Mouse (Mus musculus) right cerebral cortex, adult 18-20 months (tissue): ENCODE data around the gene Fgf4.

Experiments
- DNase-seq: peaks from one replicate; pipeline ENCODE4 v3.0.0; 2022; ENCODE audit warnings: mixed read lengths

The Fgf4 gene

DNA sequence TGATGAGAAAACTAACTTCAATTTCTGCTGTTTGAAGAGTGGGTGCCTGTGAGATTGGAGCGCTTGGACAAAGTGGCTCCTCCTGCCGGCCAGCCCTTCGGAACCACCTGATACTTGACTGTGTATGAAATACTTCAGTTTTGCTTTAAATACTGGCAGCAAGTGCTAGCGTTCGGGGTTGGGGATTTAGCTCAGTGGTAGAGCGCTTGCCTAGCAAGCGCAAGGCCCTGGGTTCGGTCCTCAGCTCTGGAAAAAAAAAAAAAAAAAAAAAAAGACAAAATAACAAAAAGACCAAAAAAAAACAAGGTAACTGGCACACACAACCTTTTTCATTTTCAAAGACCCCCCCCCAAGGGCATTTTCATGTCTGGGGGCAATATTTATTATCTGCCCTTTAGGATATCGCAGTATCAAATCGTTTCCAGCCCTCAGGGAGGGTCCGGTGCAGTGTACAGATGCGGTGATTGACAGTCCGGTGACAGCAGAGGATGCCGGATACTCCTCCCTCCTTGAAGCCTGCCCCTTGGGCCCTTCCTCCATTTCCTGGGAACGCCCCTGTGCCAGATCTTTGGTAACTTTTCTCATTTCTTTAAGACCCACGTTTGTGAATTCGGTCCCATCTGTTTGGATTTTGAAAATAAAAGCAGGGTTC is 67.3 kb downstream of the Fgf4 start:
- peak; percentile 87 for DNase-seq
